Mouse (Mus musculus): ENCODE data around the gene Dcst2.

Gene Dcst2

GRCm38 (mm10) chr3:89388901-89389740 is 27.3 kb downstream of the Dcst2 start:
- no peak for DNase-seq (ENCODE audit: low spot score)

GRCm38 (mm10) chr3:89390111-89390515 is 28.3 kb downstream of the Dcst2 start:
- no peak for DNase-seq (ENCODE audit: low spot score)

GRCm38 (mm10) chr3:89390699-89391662 is 29.2 kb downstream of the Dcst2 start:
- no peak for DNase-seq (ENCODE audit: low spot score)

- no peak for DNase-seq (ENCODE audit: low spot score)
Measured at GRCm38 (mm10) chr3:89391663-89392511, 30.1 kb downstream of the Dcst2 start.

GRCm38 (mm10) chr3:89392871-89393311 is 31.1 kb downstream of the Dcst2 start:
- DNase-seq (ENCODE audit: low spot score) = no peak

GRCm38 (mm10) chr3:89393605-89394004 is 31.8 kb downstream of the Dcst2 start:
- DNase-seq (ENCODE audit: low spot score) = peak; percentile 98

- DNase-seq (ENCODE audit: low spot score) = no peak
Measured at GRCm38 (mm10) chr3:89394006-89394893, 32.5 kb downstream of the Dcst2 start, which contains the start of gene Zbtb7b. Gene Zbtb7b (minus strand): TSS chr3:89394776.

GRCm38 (mm10) chr3:89394894-89395256 is 33.1 kb downstream of the Dcst2 start:
- DNase-seq (ENCODE audit: low spot score) = no peak

GRCm38 (mm10) chr3:89395419-89395805 is 33.6 kb downstream of the Dcst2 start:
- DNase-seq (ENCODE audit: low spot score) = no peak

- no peak for DNase-seq (ENCODE audit: low spot score)
Measured at GRCm38 (mm10) chr3:89395806-89396653, 34.3 kb downstream of the Dcst2 start.

GRCm38 (mm10) chr3:89396654-89397005 is 34.9 kb downstream of the Dcst2 start:
- no peak for DNase-seq (ENCODE audit: low spot score)

GRCm38 (mm10) chr3:89401329-89401728 is 39.6 kb downstream of the Dcst2 start:
- no peak for DNase-seq (ENCODE audit: low spot score)

- no peak for DNase-seq (ENCODE audit: low spot score)
Measured at GRCm38 (mm10) chr3:89402693-89403092, 40.9 kb downstream of the Dcst2 start, which contains the start of gene Lenep. Gene Lenep (minus strand): TSS chr3:89402793.

- DNase-seq (ENCODE audit: low spot score) = no peak
Measured at GRCm38 (mm10) chr3:89406887-89407286, 45.1 kb downstream of the Dcst2 start.

- no peak for DNase-seq (ENCODE audit: low spot score)
Measured at GRCm38 (mm10) chr3:89408448-89408847, 46.7 kb downstream of the Dcst2 start.

- no peak for DNase-seq (ENCODE audit: low spot score)
Measured at GRCm38 (mm10) chr3:89409701-89410100, 47.9 kb downstream of the Dcst2 start.

GRCm38 (mm10) chr3:89410864-89411263 is 49.1 kb downstream of the Dcst2 start:
- no peak for DNase-seq (ENCODE audit: low spot score)

- peak; percentile 94 for DNase-seq (ENCODE audit: low spot score)
Measured at GRCm38 (mm10) chr3:89411490-89412393, 50.0 kb downstream of the Dcst2 start, which contains the start of gene Flad1. Gene Flad1 (minus strand): TSS chr3:89411870.

- no peak for DNase-seq (ENCODE audit: low spot score)
Measured at GRCm38 (mm10) chr3:89416158-89416557, 54.4 kb downstream of the Dcst2 start.

Data from urinary bladder, postnatal 10 days (tissue).